ENCODE assay signal across 9 mouse cellular contexts in genomic region chr11:60935326-60935974, GRCm38 (mm10). TPM values are rescaled to one million over a fixed set of nuclear protein-coding genes. Genes with fewer than 3 reads are reported as not detected.
A peak's percentile ranks its signal among the peaks of the same experiment; 100 is the strongest.
DNase-seq lines count a peak whose midpoint lies in the region; ATAC-seq and TF ChIP-seq lines count a peak whose summit lies in the region.
"Had no signal": no experiment of that assay in that cellular context is flagged by ENCODE, and none has a peak within 500 bp of the region (broad histone marks: within the 10 kb centered on the region; RNA-seq: fewer than 3 reads in every experiment).

No protein-coding gene starts in this region.

- intact Hi-C loops in left cerebral cortex, postnatal 14 days (cut with DNase I), result no loop called here

- no peak for TF ChIP-seq CTCF in heart, postnatal 0 days (IDR thresholded peaks at IDR 0.05; ENCODE audit: low read depth)

- peak; percentile 82 for DNase-seq in urinary bladder, postnatal 14 days (ENCODE audit: low spot score)
- DNase-seq in urinary bladder, postnatal 10 days (ENCODE audit: low spot score), result no peak
- DNase-seq in embryonic facial prominence, embryonic 14.5 days (ENCODE audit: low spot score), result peak; percentile 34
- peak; percentile 82 for DNase-seq in heart, postnatal 0 days (ENCODE audit: low spot score)
- DNase-seq in left cerebral cortex, postnatal 14 days (ENCODE audit: low spot score in 2 of 2), result peak; percentile 43 to 54
- DNase-seq in thymus, postnatal 10 days (ENCODE audit: low spot score in 2 of 2), result peak; percentile 61 to 65
- no peak for DNase-seq in retina, postnatal 1 day

- 0 out of 2 replicates have a peak, but pooled peaks cover 4% of the 10 kb centered on the region for H3K36me3 ChIP-seq in embryonic facial prominence, embryonic 14.5 days (ENCODE audit: control insufficient read depth, insufficient read depth, low read length)
- H3K36me3 ChIP-seq in heart, postnatal 0 days (replicated peaks; ENCODE audit: control insufficient read depth, insufficient read depth, low read length), result peaks cover 5% of the 10 kb centered on the region; the same call in 1 of the 2 replicates
- peaks cover 60% of the 10 kb centered on the region for H3K36me3 ChIP-seq in megakaryocyte, embryonic 14.5 days (replicated peaks; ENCODE audit: low read length)
- H3K36me3 ChIP-seq: neural tube, embryonic 12.5 days had no signal

- H3K4me1 ChIP-seq in embryonic facial prominence, embryonic 14.5 days (ENCODE audit: control insufficient read depth, insufficient read depth, low read length), result peaks cover 24% of the 10 kb centered on the region
- peaks cover 43% of the 10 kb centered on the region for H3K4me1 ChIP-seq in heart, postnatal 0 days (ENCODE audit: control insufficient read depth, insufficient read depth)
- H3K4me1 ChIP-seq in megakaryocyte, embryonic 14.5 days, result peaks cover 90% of the 10 kb centered on the region

- no peak overlapping the region for H3K4me3 ChIP-seq in embryonic facial prominence, embryonic 14.5 days (ENCODE audit: low read depth, low read length)
- no peak overlapping the region for H3K4me3 ChIP-seq in heart, postnatal 0 days (ENCODE audit: low read depth, low read length)
- peak overlapping the region; percentile 91 for H3K4me3 ChIP-seq in megakaryocyte, embryonic 14.5 days (replicated peaks)
- H3K4me3 ChIP-seq: neural tube, embryonic 12.5 days had no signal

- no peaks in the 10 kb centered on the region for H3K9me3 ChIP-seq in embryonic facial prominence, embryonic 14.5 days (ENCODE audit: control insufficient read depth, low read length)
- no peaks in the 10 kb centered on the region for H3K9me3 ChIP-seq in heart, postnatal 0 days (replicated peaks; ENCODE audit: control insufficient read depth, low read length)
- no peaks in the 10 kb centered on the region for H3K9me3 ChIP-seq in megakaryocyte, embryonic 14.5 days
- H3K9me3 ChIP-seq: neural tube, embryonic 12.5 days had no signal

- no peaks in the 10 kb centered on the region for H3K27me3 ChIP-seq in embryonic facial prominence, embryonic 14.5 days (replicated peaks; ENCODE audit: control insufficient read depth, insufficient read depth, low read length)
- H3K27me3 ChIP-seq in heart, postnatal 0 days (ENCODE audit: control insufficient read depth, insufficient read depth, low read length), result no peaks in the 10 kb centered on the region
- no peaks in the 10 kb centered on the region for H3K27me3 ChIP-seq in megakaryocyte, embryonic 14.5 days (replicated peaks)
- H3K27me3 ChIP-seq: neural tube, embryonic 12.5 days had no signal

- no peak for ATAC-seq in embryonic facial prominence, embryonic 14.5 days (ENCODE audit: low read depth)
- ATAC-seq in heart, postnatal 0 days (ENCODE audit: insufficient read depth, low read depth), result peak; percentile 34

- no peak overlapping the region for H3K27ac ChIP-seq in embryonic facial prominence, embryonic 14.5 days (replicated peaks; ENCODE audit: low read depth, low read length)
- peak overlapping the region; percentile 64 for H3K27ac ChIP-seq in heart, postnatal 0 days (ENCODE audit: low read depth)
- H3K27ac ChIP-seq: neural tube, embryonic 12.5 days had no signal

- no peak overlapping the region for H3K4me2 ChIP-seq in embryonic facial prominence, embryonic 14.5 days (ENCODE audit: low read depth, low read length)
- peak overlapping the region; percentile 35; the same call in 1 of the 2 replicates for H3K4me2 ChIP-seq in heart, postnatal 0 days (ENCODE audit: low read depth, low read length)
- H3K4me2 ChIP-seq: neural tube, embryonic 12.5 days had no signal

- no peak overlapping the region for H3K9ac ChIP-seq in embryonic facial prominence, embryonic 14.5 days (ENCODE audit: low read depth, low read length)
- H3K9ac ChIP-seq in heart, postnatal 0 days (replicated peaks; ENCODE audit: low read depth, low read length), result no peak overlapping the region
- H3K9ac ChIP-seq: neural tube, embryonic 12.5 days had no signal

- 76% methylated on average over 7 of the region's 7 CpGs for WGBS in embryonic facial prominence, embryonic 14.5 days
- 43% methylated on average over 7 of the region's 7 CpGs for WGBS in heart, postnatal 0 days

- TF ChIP-seq EP300 in heart, postnatal 0 days (IDR thresholded peaks at IDR 0.05; ENCODE audit: low read depth), result peak; percentile 70; the same call in 1 of the 2 replicates

RNA-seq across cellular contexts. Expression of gene Map2k3, which starts 3.6 kb away (rescaled TPM):
- polyA plus RNA-seq in embryonic facial prominence, embryonic 14.5 days (2014; fragmentation: Nextera tagmentation; extraction: Ambion mirVana), result 76.1 and 78.6 TPM in 2 replicates
- 32.6 and 35.7 TPM in 2 replicates for total RNA-seq in heart, postnatal 0 days (2014; rRNA removed; ENCODE audit: low replicate concordance)
- polyA plus RNA-seq in heart, postnatal 0 days (2015; fragmentation: Nextera tagmentation; extraction: Ambion mirVana), result 48.3 and 48.6 TPM in 2 replicates
- 10 to 100 TPM; 12.1 to 14.7 TPM for total RNA-seq in left cerebral cortex, postnatal 14 days (2021)
- 158 and 191 TPM in 2 replicates for polyA plus RNA-seq in megakaryocyte, embryonic 14.5 days (2012; ENCODE audit: insufficient read depth, low replicate concordance)

RNA-seq across cellular contexts. Expression of gene Natd1, which starts 20.9 kb away (rescaled TPM):
- polyA plus RNA-seq in embryonic facial prominence, embryonic 14.5 days (2014; fragmentation: Nextera tagmentation; extraction: Ambion mirVana), result 18.8 and 19.4 TPM in 2 replicates
- total RNA-seq in heart, postnatal 0 days (2014; rRNA removed; ENCODE audit: low replicate concordance), result 25.2 and 32.1 TPM in 2 replicates
- 11.2 and 13.1 TPM in 2 replicates for polyA plus RNA-seq in heart, postnatal 0 days (2015; fragmentation: Nextera tagmentation; extraction: Ambion mirVana)
- 10 to 100 TPM; 10.6 to 11.8 TPM for total RNA-seq in left cerebral cortex, postnatal 14 days (2021)
- 2.5 and 7.8 TPM in 2 replicates for polyA plus RNA-seq in megakaryocyte, embryonic 14.5 days (2012; ENCODE audit: insufficient read depth, low replicate concordance)

RNA-seq across cellular contexts. Expression of gene Tmem11, which starts 56.4 kb away (rescaled TPM):
- polyA plus RNA-seq in embryonic facial prominence, embryonic 14.5 days (2014; fragmentation: Nextera tagmentation; extraction: Ambion mirVana), result 61.6 and 61.7 TPM in 2 replicates
- 45.2 and 54.8 TPM in 2 replicates for total RNA-seq in heart, postnatal 0 days (2014; rRNA removed; ENCODE audit: low replicate concordance)
- 56.2 and 58.6 TPM in 2 replicates for polyA plus RNA-seq in heart, postnatal 0 days (2015; fragmentation: Nextera tagmentation; extraction: Ambion mirVana)
- total RNA-seq in left cerebral cortex, postnatal 14 days (2021), result 10 to 100 TPM; 24.7 to 27.0 TPM
- polyA plus RNA-seq in megakaryocyte, embryonic 14.5 days (2012; ENCODE audit: insufficient read depth, low replicate concordance), result 9.2 and 13.5 TPM in 2 replicates

Comparison
In these comparisons a context has a peak if more than half of its experiments do, and no peak if none do; other contexts are left out.
1. DNase-seq: peak in urinary bladder, postnatal 14 days (single experiment), embryonic facial prominence, embryonic 14.5 days (single experiment), heart, postnatal 0 days (single experiment), left cerebral cortex, postnatal 14 days (2 of 2) and thymus, postnatal 10 days (2 of 2); none in urinary bladder, postnatal 10 days (single experiment) and retina, postnatal 1 day (single experiment).